Mouse (Mus musculus): ENCODE measurements around the gene Gpr132.
"Not testable (repeated sequence)": the region's sequence is repeated elsewhere in the genome, so short reads cannot be mapped to it uniquely, and the experiment has no call there.

The Gpr132 gene

GRCm38 (mm10) chr12:112853050-112853729 lies 14.8 kb downstream of the Gpr132 start:
- DNase-seq (ENCODE audit: low spot score) = no peak

- no peak for DNase-seq (ENCODE audit: low spot score)
These were observed 16.9 kb downstream of the Gpr132 start for GRCm38 (mm10) chr12:112851116-112851515.

GRCm38 (mm10) chr12:112850344-112850743 lies 17.7 kb downstream of the Gpr132 start:
- DNase-seq (ENCODE audit: low spot score) = no peak

- DNase-seq (ENCODE audit: low spot score) = peak; percentile 19
These were observed 18.6 kb downstream of the Gpr132 start for GRCm38 (mm10) chr12:112849235-112850022.

GRCm38 (mm10) chr12:112847880-112848279 lies 20.1 kb downstream of the Gpr132 start:
- no peak for DNase-seq (ENCODE audit: low spot score)

- DNase-seq (ENCODE audit: low spot score) = peak; percentile 92
These were observed 24.2 kb downstream of the Gpr132 start for GRCm38 (mm10) chr12:112843803-112844202.

- DNase-seq (ENCODE audit: low spot score) = not testable (repeated sequence)
These were observed 25.9 kb downstream of the Gpr132 start for GRCm38 (mm10) chr12:112842128-112842527.

- not testable (repeated sequence) for DNase-seq (ENCODE audit: low spot score)
These were observed 26.6 kb downstream of the Gpr132 start for GRCm38 (mm10) chr12:112841338-112841892.

GRCm38 (mm10) chr12:112840209-112841086 lies 27.6 kb downstream of the Gpr132 start:
- DNase-seq (ENCODE audit: low spot score) = no peak

GRCm38 (mm10) chr12:112835046-112835445 lies 33.0 kb downstream of the Gpr132 start:
- no peak for DNase-seq (ENCODE audit: low spot score)

GRCm38 (mm10) chr12:112833527-112833926 lies 34.5 kb downstream of the Gpr132 start:
- DNase-seq (ENCODE audit: low spot score) = no peak

GRCm38 (mm10) chr12:112832411-112832810 lies 35.6 kb downstream of the Gpr132 start:
- DNase-seq (ENCODE audit: low spot score) = no peak

- DNase-seq (ENCODE audit: low spot score) = no peak
These were observed 37.5 kb downstream of the Gpr132 start for GRCm38 (mm10) chr12:112830570-112830969.

GRCm38 (mm10) chr12:112830141-112830540 lies 37.9 kb downstream of the Gpr132 start:
- DNase-seq (ENCODE audit: low spot score) = no peak

GRCm38 (mm10) chr12:112829244-112829864 lies 38.7 kb downstream of the Gpr132 start, which contains the start of gene Cdca4:
TSS of gene Cdca4 (minus strand) at chr12:112829423.
- peak; percentile 98 for DNase-seq (ENCODE audit: low spot score)

- peak; percentile 27 for DNase-seq (ENCODE audit: low spot score)
These were observed 39.4 kb downstream of the Gpr132 start for GRCm38 (mm10) chr12:112828501-112829243.

- DNase-seq (ENCODE audit: low spot score) = no peak
These were observed 42.1 kb downstream of the Gpr132 start for GRCm38 (mm10) chr12:112825901-112826300.

GRCm38 (mm10) chr12:112823221-112823620 lies 44.8 kb downstream of the Gpr132 start:
- DNase-seq (ENCODE audit: low spot score) = no peak

- DNase-seq (ENCODE audit: low spot score) = no peak
These were observed 45.4 kb downstream of the Gpr132 start for GRCm38 (mm10) chr12:112822676-112823075.

- no peak for DNase-seq (ENCODE audit: low spot score)
These were observed 46.1 kb downstream of the Gpr132 start for GRCm38 (mm10) chr12:112821974-112822373.

- DNase-seq (ENCODE audit: low spot score) = no peak
These were observed 46.8 kb downstream of the Gpr132 start for GRCm38 (mm10) chr12:112821216-112821615.

Data from retina, embryonic 14.5 days (tissue).